Mouse (Mus musculus) brain, embryonic 18.5 days (tissue): ENCODE data around the gene Gtf3c2.

Source experiments
- DNase-seq: peaks from one replicate; pipeline ENCODE4 v3.0.0-alpha.2; 2012; ENCODE audit warnings: low read depth, low spot score

The Gtf3c2 gene

GRCm38 (mm10) chr5:31198170-31198569, 18.2 kb upstream of the Gtf3c2 start:
- no peak for DNase-seq

- no peak for DNase-seq
Observed at GRCm38 (mm10) chr5:31197072-31197471, 17.1 kb upstream of the Gtf3c2 start.

- DNase-seq: no peak
Observed at GRCm38 (mm10) chr5:31196207-31196606, 16.3 kb upstream of the Gtf3c2 start.

GRCm38 (mm10) chr5:31195671-31196070, 15.7 kb upstream of the Gtf3c2 start:
- DNase-seq: no peak

GRCm38 (mm10) chr5:31194486-31195485, 14.8 kb upstream of the Gtf3c2 start:
- DNase-seq: no peak

- DNase-seq: no peak
Observed at GRCm38 (mm10) chr5:31193631-31194281, 13.8 kb upstream of the Gtf3c2 start.

- DNase-seq: peak; percentile 98
Observed at GRCm38 (mm10) chr5:31192939-31193630, 13.1 kb upstream of the Gtf3c2 start, which contains the start of the genes Snx17 and Eif2b4. Gene Snx17 (plus strand): TSS chr5:31193227. Gene Eif2b4 (minus strand): TSS chr5:31193430.

- peak; percentile 16 for DNase-seq
Observed at GRCm38 (mm10) chr5:31192045-31192938, 12.3 kb upstream of the Gtf3c2 start.

- DNase-seq: no peak
Observed at GRCm38 (mm10) chr5:31190201-31190600, 10.3 kb upstream of the Gtf3c2 start.

- DNase-seq: no peak
Observed at GRCm38 (mm10) chr5:31188223-31188840, 8.4 kb upstream of the Gtf3c2 start.

GRCm38 (mm10) chr5:31183678-31184077, 3.7 kb upstream of the Gtf3c2 start:
- no peak for DNase-seq

- DNase-seq: no peak
Observed at GRCm38 (mm10) chr5:31181183-31181770, 1.3 kb upstream of the Gtf3c2 start.

GRCm38 (mm10) chr5:31179301-31179765, 611 bp downstream of the Gtf3c2 start:
- DNase-seq: no peak

- DNase-seq: no peak
Observed at GRCm38 (mm10) chr5:31168630-31169029, 11.3 kb downstream of the Gtf3c2 start.

- DNase-seq: no peak
Observed at GRCm38 (mm10) chr5:31164878-31165277, 15.1 kb downstream of the Gtf3c2 start.

- DNase-seq: no peak
Observed at GRCm38 (mm10) chr5:31162462-31162861, 17.5 kb downstream of the Gtf3c2 start.

- DNase-seq: peak; percentile 66
Observed at GRCm38 (mm10) chr5:31154152-31154553, 25.8 kb downstream of the Gtf3c2 start, which contains the start of gene Mpv17. Gene Mpv17 (minus strand): TSS chr5:31154251.

GRCm38 (mm10) chr5:31153516-31154151, 26.3 kb downstream of the Gtf3c2 start:
- no peak for DNase-seq

GRCm38 (mm10) chr5:31151746-31152145, 28.2 kb downstream of the Gtf3c2 start:
- no peak for DNase-seq
